Mouse (Mus musculus): ENCODE measurements around the gene Myo7a. TPM values are rescaled to one million over a fixed set of nuclear protein-coding genes. Genes with fewer than 3 reads are reported as not detected.

The Myo7a gene
- total and polyA plus RNA-seq, 2 experiments from 2014 or later, result 3.6 to 20.0 TPM

GRCm38 (mm10) chr7:98125473-98125872 is 6.1 kb upstream of the Myo7a start:
- Histone ChIP-seq H3K4me3 (ENCODE audit: low read depth, low read length) (no peak overlapping the region), H3K27ac (ENCODE audit: low read depth) (no peak overlapping the region), H3K27me3 (ENCODE audit: control insufficient read depth, insufficient read depth, low read length) (no peaks in the 10 kb centered on the region), H3K9me3 (replicated peaks; ENCODE audit: control insufficient read depth, low read length) (no peaks in the 10 kb centered on the region), H3K4me1 (ENCODE audit: control insufficient read depth, insufficient read depth) (peaks cover 3% of the 10 kb centered on the region; the same call in 1 of the 2 replicates), H3K36me3 (replicated peaks; ENCODE audit: control insufficient read depth, insufficient read depth, low read length) (no peaks in the 10 kb centered on the region), H3K9ac (replicated peaks; ENCODE audit: low read depth, low read length) (no peak overlapping the region), H3K4me2 (ENCODE audit: low read depth, low read length) (no peak overlapping the region)
- DNase-seq (ENCODE audit: low spot score), result no peak
- ATAC-seq (ENCODE audit: insufficient read depth, low read depth), result no peak; the same call in 1 of the 2 replicates
- 32% methylated on average over 5 of the region's 5 CpGs for WGBS
- TF ChIP-seq CTCF (IDR thresholded peaks at IDR 0.05; ENCODE audit: low read depth), result peak; percentile 26
- no peak for TF ChIP-seq EP300 (IDR thresholded peaks at IDR 0.05; ENCODE audit: low read depth)

GRCm38 (mm10) chr7:98124701-98125100 is 5.4 kb upstream of the Myo7a start:
- WGBS, result 30% methylated on average over 5 of the region's 5 CpGs

GRCm38 (mm10) chr7:98121673-98122072 is 2.3 kb upstream of the Myo7a start:
- Histone ChIP-seq H3K9me3 (replicated peaks; ENCODE audit: control insufficient read depth, low read length) (no peaks in the 10 kb centered on the region), H3K4me1 (ENCODE audit: control insufficient read depth, insufficient read depth) (peaks cover 11% of the 10 kb centered on the region), H3K4me2 (ENCODE audit: low read depth, low read length) (no peak overlapping the region), H3K9ac (replicated peaks; ENCODE audit: low read depth, low read length) (no peak overlapping the region), H3K27me3 (ENCODE audit: control insufficient read depth, insufficient read depth, low read length) (no peaks in the 10 kb centered on the region), H3K27ac (ENCODE audit: low read depth) (no peak overlapping the region), H3K36me3 (replicated peaks; ENCODE audit: control insufficient read depth, insufficient read depth, low read length) (no peaks in the 10 kb centered on the region), H3K4me3 (ENCODE audit: low read depth, low read length) (no peak overlapping the region)
- TF ChIP-seq EP300 (IDR thresholded peaks at IDR 0.05; ENCODE audit: low read depth) (no peak), CTCF (IDR thresholded peaks at IDR 0.05; ENCODE audit: low read depth) (no peak)
- WGBS, result 60% methylated on average over 8 of the region's 8 CpGs
- ATAC-seq (ENCODE audit: insufficient read depth, low read depth) (no peak), DNase-seq (ENCODE audit: low spot score) (no peak)

More at GRCm38 (mm10) chr7:98124701-98125100, 5.4 kb upstream of the Myo7a start:
- Histone ChIP-seq H3K36me3 (replicated peaks; ENCODE audit: control insufficient read depth, insufficient read depth, low read length) (no peaks in the 10 kb centered on the region), H3K4me3 (ENCODE audit: low read depth, low read length) (no peak overlapping the region), H3K27me3 (ENCODE audit: control insufficient read depth, insufficient read depth, low read length) (no peaks in the 10 kb centered on the region), H3K4me1 (ENCODE audit: control insufficient read depth, insufficient read depth) (peaks cover 3% of the 10 kb centered on the region; the same call in 1 of the 2 replicates), H3K4me2 (ENCODE audit: low read depth, low read length) (no peak overlapping the region), H3K9me3 (replicated peaks; ENCODE audit: control insufficient read depth, low read length) (no peaks in the 10 kb centered on the region), H3K9ac (replicated peaks; ENCODE audit: low read depth, low read length) (no peak overlapping the region), H3K27ac (ENCODE audit: low read depth) (no peak overlapping the region)
- no peak for DNase-seq (ENCODE audit: low spot score)
- TF ChIP-seq CTCF (IDR thresholded peaks at IDR 0.05; ENCODE audit: low read depth) (no peak), EP300 (IDR thresholded peaks at IDR 0.05; ENCODE audit: low read depth) (no peak)
- no peak for ATAC-seq (ENCODE audit: insufficient read depth, low read depth)

DNA sequence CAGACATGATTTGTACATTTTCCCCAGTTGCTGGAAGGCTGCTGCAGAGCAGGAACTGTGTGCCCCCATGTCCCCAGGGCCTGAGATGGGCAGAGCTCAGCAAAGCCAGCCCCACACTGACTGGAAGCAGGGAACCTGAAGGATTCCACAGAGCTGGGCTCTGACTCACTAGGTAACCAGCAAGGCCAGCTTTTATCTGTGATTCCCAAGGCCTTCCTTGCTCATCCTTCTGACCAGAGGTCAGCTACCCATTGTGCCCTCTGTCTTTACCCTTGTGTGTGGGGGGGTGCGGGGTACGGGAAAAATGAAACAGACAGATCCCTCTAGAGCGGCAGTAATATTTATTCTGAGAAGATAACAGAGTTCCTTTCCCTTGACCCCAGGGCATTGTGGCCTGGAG is 1.9 kb upstream of the Myo7a start:
- DNase-seq (ENCODE audit: low spot score) (no peak), ATAC-seq (ENCODE audit: insufficient read depth, low read depth) (no peak)
- H3K9me3 ChIP-seq (replicated peaks; ENCODE audit: control insufficient read depth, low read length), result no peaks in the 10 kb centered on the region
- H3K9ac ChIP-seq (replicated peaks; ENCODE audit: low read depth, low read length), result no peak overlapping the region
- TF ChIP-seq CTCF (IDR thresholded peaks at IDR 0.05; ENCODE audit: low read depth), result no peak
- no peak for TF ChIP-seq EP300 (IDR thresholded peaks at IDR 0.05; ENCODE audit: low read depth)
- H3K36me3 ChIP-seq (replicated peaks; ENCODE audit: control insufficient read depth, insufficient read depth, low read length), result no peaks in the 10 kb centered on the region
- no peak overlapping the region for H3K27ac ChIP-seq (ENCODE audit: low read depth)
- peaks cover 12% of the 10 kb centered on the region for H3K4me1 ChIP-seq (ENCODE audit: control insufficient read depth, insufficient read depth)
- no peak overlapping the region for H3K4me3 ChIP-seq (ENCODE audit: low read depth, low read length)
- H3K27me3 ChIP-seq (ENCODE audit: control insufficient read depth, insufficient read depth, low read length), result no peaks in the 10 kb centered on the region
- 59% methylated on average over 3 of the region's 3 CpGs for WGBS
- no peak overlapping the region for H3K4me2 ChIP-seq (ENCODE audit: low read depth, low read length)

GRCm38 (mm10) chr7:98120325-98120724 is 1.0 kb upstream of the Myo7a start:
- no peak overlapping the region for H3K27ac ChIP-seq (ENCODE audit: low read depth)
- H3K9ac ChIP-seq (replicated peaks; ENCODE audit: low read depth, low read length), result no peak overlapping the region
- H3K4me2 ChIP-seq (ENCODE audit: low read depth, low read length), result peak overlapping the region; percentile 40; the same call in 1 of the 2 replicates
- H3K4me1 ChIP-seq (ENCODE audit: control insufficient read depth, insufficient read depth), result peaks cover 12% of the 10 kb centered on the region
- peak; percentile 69; the same call in 1 of the 2 replicates for ATAC-seq (ENCODE audit: insufficient read depth, low read depth)
- H3K9me3 ChIP-seq (replicated peaks; ENCODE audit: control insufficient read depth, low read length), result no peaks in the 10 kb centered on the region
- peak; percentile 81 for TF ChIP-seq CTCF (IDR thresholded peaks at IDR 0.05; ENCODE audit: low read depth)
- no peak for TF ChIP-seq EP300 (IDR thresholded peaks at IDR 0.05; ENCODE audit: low read depth)
- no peaks in the 10 kb centered on the region for H3K36me3 ChIP-seq (replicated peaks; ENCODE audit: control insufficient read depth, insufficient read depth, low read length)
- peak; percentile 68 for DNase-seq (ENCODE audit: low spot score)
- H3K27me3 ChIP-seq (ENCODE audit: control insufficient read depth, insufficient read depth, low read length), result no peaks in the 10 kb centered on the region
- 6% methylated on average over 7 of the region's 7 CpGs for WGBS
- H3K4me3 ChIP-seq (ENCODE audit: low read depth, low read length), result no peak overlapping the region

DNA sequence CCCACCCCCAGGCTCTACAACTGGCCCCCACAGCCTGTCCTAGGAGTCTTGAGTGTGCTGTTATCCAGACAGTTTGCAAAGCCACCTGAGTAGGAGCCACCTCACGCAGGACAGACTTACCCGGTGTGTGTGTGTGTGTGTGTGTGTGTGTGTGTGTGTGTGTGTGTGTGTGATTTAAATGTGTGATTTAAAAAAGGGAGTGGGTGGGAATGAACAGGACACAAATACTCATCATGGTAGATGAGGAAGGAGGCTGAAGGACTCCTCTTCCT is 573 bp upstream of the Myo7a start:
- DNase-seq (ENCODE audit: low spot score) (no peak), ATAC-seq (ENCODE audit: insufficient read depth, low read depth) (no peak)
- Histone ChIP-seq H3K4me2 (ENCODE audit: low read depth, low read length) (no peak overlapping the region), H3K9me3 (replicated peaks; ENCODE audit: control insufficient read depth, low read length) (no peaks in the 10 kb centered on the region), H3K27ac (ENCODE audit: low read depth) (no peak overlapping the region), H3K4me1 (ENCODE audit: control insufficient read depth, insufficient read depth) (peaks cover 12% of the 10 kb centered on the region), H3K27me3 (ENCODE audit: control insufficient read depth, insufficient read depth, low read length) (no peaks in the 10 kb centered on the region), H3K9ac (replicated peaks; ENCODE audit: low read depth, low read length) (no peak overlapping the region), H3K4me3 (ENCODE audit: low read depth, low read length) (no peak overlapping the region), H3K36me3 (replicated peaks; ENCODE audit: control insufficient read depth, insufficient read depth, low read length) (no peaks in the 10 kb centered on the region)
- TF ChIP-seq CTCF (IDR thresholded peaks at IDR 0.05; ENCODE audit: low read depth), result no peak
- TF ChIP-seq EP300 (IDR thresholded peaks at IDR 0.05; ENCODE audit: low read depth), result no peak
- 69% methylated on average over 2 of the region's 2 CpGs for WGBS

Measured in heart, postnatal 0 days (tissue).